Mouse (Mus musculus): ENCODE measurements at regions not wholly inside any gene's neighbourhood (a gene's known extent, or its start where the extent isn't known, plus 50 kb on each side); places are given as distances from the start of the nearest gene placed in this dataset.

- TF ChIP-seq CTCF (IDR thresholded peaks at IDR 0.05; ENCODE audit: low read depth, low read length) (peak; percentile 20), POLR2A (IDR thresholded peaks at IDR 0.05; ENCODE audit: insufficient read depth, low read length) (no peak)
These were observed 307.7 kb downstream of the Diras2 start for GRCm38 (mm10) chr13:52223098-52223962.

Measured in ES-Bruce4 (cell line).